ENCODE assay signal across 28 mouse cellular contexts in genomic region chr14:45696098-45696497, GRCm38 (mm10).
"Had no signal": no experiment of that assay in that cellular context is flagged by ENCODE, and none has a peak within 500 bp of the region (broad histone marks: within the 10 kb centered on the region; RNA-seq: fewer than 3 reads in every experiment).

No protein-coding gene starts in this region.

- ATAC-seq: forebrain, embryonic 13.5 days; forebrain, embryonic 14.5 days; forebrain, embryonic 15.5 days; forebrain, embryonic 16.5 days; forebrain, postnatal 0 days had no signal

- H3K27ac ChIP-seq: embryonic facial prominence, embryonic 10.5 days; embryonic facial prominence, embryonic 12.5 days; embryonic facial prominence, embryonic 13.5 days; embryonic facial prominence, embryonic 15.5 days; forebrain, embryonic 10.5 days; forebrain, embryonic 12.5 days; forebrain, embryonic 13.5 days; forebrain, embryonic 15.5 days; gastrocnemius, adult 2 months; heart, adult 2 months had no signal

- H3K9ac ChIP-seq: embryonic facial prominence, embryonic 12.5 days; embryonic facial prominence, embryonic 13.5 days; embryonic facial prominence, embryonic 15.5 days; forebrain, embryonic 12.5 days; forebrain, embryonic 13.5 days; forebrain, embryonic 15.5 days; forebrain, postnatal 0 days had no signal

- H3K4me3 ChIP-seq: embryonic facial prominence, embryonic 10.5 days; embryonic facial prominence, embryonic 12.5 days; embryonic facial prominence, embryonic 13.5 days; embryonic facial prominence, embryonic 15.5 days; erythroblast, embryonic 14.5 days; forebrain, embryonic 10.5 days; forebrain, embryonic 12.5 days; forebrain, embryonic 13.5 days; forebrain, embryonic 15.5 days; gastrocnemius, adult 2 months; heart, adult 2 months had no signal

- H3K9me3 ChIP-seq: embryonic facial prominence, embryonic 10.5 days; embryonic facial prominence, embryonic 12.5 days; embryonic facial prominence, embryonic 13.5 days; embryonic facial prominence, embryonic 15.5 days; forebrain, embryonic 10.5 days; forebrain, embryonic 12.5 days; forebrain, embryonic 13.5 days; forebrain, embryonic 15.5 days had no signal

- H3K4me1 ChIP-seq: embryonic facial prominence, embryonic 12.5 days; embryonic facial prominence, embryonic 13.5 days; embryonic facial prominence, embryonic 15.5 days; forebrain, embryonic 10.5 days; forebrain, embryonic 12.5 days; forebrain, embryonic 13.5 days had no signal

- H3K4me2 ChIP-seq: embryonic facial prominence, embryonic 12.5 days; embryonic facial prominence, embryonic 13.5 days; embryonic facial prominence, embryonic 15.5 days; forebrain, embryonic 12.5 days; forebrain, embryonic 13.5 days; forebrain, embryonic 15.5 days had no signal

- H3K27me3 ChIP-seq: embryonic facial prominence, embryonic 12.5 days; embryonic facial prominence, embryonic 13.5 days; embryonic facial prominence, embryonic 15.5 days; forebrain, embryonic 13.5 days; forebrain, embryonic 15.5 days had no signal

- DNase-seq: cerebellum, adult 2 months; cerebellum, adult 8-10 months; cerebellum, adult 9-10 months; cerebellum, adult 9-11 months; cerebellum, postnatal 10 days; cerebellum, postnatal 14 days; cerebellum, postnatal 25 days; cerebellum, postnatal 36 days; embryo, embryonic 11 days; forebrain, postnatal 0 days; gastrocnemius, adult 2 months; gastrocnemius, postnatal 10 days; gastrocnemius, postnatal 14 days; gastrocnemius, postnatal 25 days; gastrocnemius, postnatal 36 days; heart, adult 18-20 months; heart, adult 2 months had no signal

- H3K36me3 ChIP-seq: embryonic facial prominence, embryonic 10.5 days; embryonic facial prominence, embryonic 12.5 days; embryonic facial prominence, embryonic 13.5 days; embryonic facial prominence, embryonic 15.5 days; forebrain, embryonic 10.5 days; forebrain, embryonic 12.5 days; forebrain, embryonic 15.5 days had no signal
